Comparison of ENCODE assay signal across 10 mouse cellular contexts in genomic region chr10:108443931-108444876, GRCm38 (mm10).
A peak's percentile ranks its signal among the peaks of the same experiment; 100 is the strongest.
DNase-seq lines count a peak whose midpoint lies in the region; ATAC-seq and TF ChIP-seq lines count a peak whose summit lies in the region.
"Had no signal": no experiment of that assay in that cellular context is flagged by ENCODE, and none has a peak within 500 bp of the region (broad histone marks: within the 10 kb centered on the region; RNA-seq: fewer than 3 reads in every experiment).

No protein-coding gene starts in this region.

- H3K36me3 ChIP-seq in liver, adult 2 months (ENCODE audit: control insufficient read depth, insufficient read depth, low read length) = no peaks in the 10 kb centered on the region
- no peaks in the 10 kb centered on the region for H3K36me3 ChIP-seq in liver, postnatal 0 days (replicated peaks; ENCODE audit: insufficient read depth, low read length)
- no peaks in the 10 kb centered on the region for H3K36me3 ChIP-seq in intestine, embryonic 14.5 days (ENCODE audit: control insufficient read depth, insufficient read depth, low read length)
- no peaks in the 10 kb centered on the region for H3K36me3 ChIP-seq in neural tube, embryonic 12.5 days

- no peak for ATAC-seq in liver, postnatal 0 days
- ATAC-seq in intestine, embryonic 14.5 days (replicated peaks; ENCODE audit: low FRiP score, low TSS enrichment, low read depth) = no peak
- ATAC-seq in neural tube, embryonic 12.5 days (ENCODE audit: low FRiP score, low read depth) = peak; percentile 62; the same call in 1 of the 2 replicates

- H3K4me3 ChIP-seq in liver, adult 2 months (ENCODE audit: insufficient read depth, low read depth, low read length) = no peak overlapping the region
- no peak overlapping the region for H3K4me3 ChIP-seq in liver, postnatal 0 days (ENCODE audit: low read depth, low read length)
- no peak overlapping the region for H3K4me3 ChIP-seq in embryonic fibroblast, embryonic 13.5 days (ENCODE audit: insufficient read depth, low read length)
- H3K4me3 ChIP-seq in intestine, embryonic 14.5 days (ENCODE audit: low read depth, low read length) = no peak overlapping the region
- no peak overlapping the region for H3K4me3 ChIP-seq in neural tube, embryonic 12.5 days

- peak; percentile 19 for DNase-seq in liver, adult 2 months (ENCODE audit: extremely low read depth, low read depth, low spot score)
- DNase-seq in liver, postnatal 0 days = no peak
- no peak for DNase-seq in intestine, embryonic 14.5 days (ENCODE audit: low spot score)
- no peak for DNase-seq in embryo, embryonic 10 days (ENCODE audit: low spot score)
- no peak for DNase-seq in layer of hippocampus, adult 18-20 months (ENCODE audit: low spot score in 2 of 2)
- DNase-seq: gastrocnemius, postnatal 14 days; left cerebral cortex, postnatal 4 days; thymus, postnatal 25 days had no signal

- no peak for TF ChIP-seq CTCF in liver, adult 2 months (IDR thresholded peaks at IDR 0.05; ENCODE audit: low read depth, low read length)
- no peak for TF ChIP-seq CTCF in liver, postnatal 0 days (IDR thresholded peaks at IDR 0.05; ENCODE audit: low read depth)
- TF ChIP-seq CTCF in embryonic fibroblast, embryonic 13.5 days (IDR thresholded peaks at IDR 0.05; ENCODE audit: borderline replicate concordance, insufficient read depth, low read length) = no peak

- TF ChIP-seq EP300 in liver, postnatal 0 days (IDR thresholded peaks at IDR 0.05; ENCODE audit: low read depth) = no peak

- H3K9me3 ChIP-seq in liver, postnatal 0 days (ENCODE audit: low read length) = no peaks in the 10 kb centered on the region
- H3K9me3 ChIP-seq in intestine, embryonic 14.5 days (ENCODE audit: control insufficient read depth, low read length) = no peaks in the 10 kb centered on the region
- no peaks in the 10 kb centered on the region for H3K9me3 ChIP-seq in neural tube, embryonic 12.5 days

- no peak overlapping the region for H3K9ac ChIP-seq in liver, adult 2 months (ENCODE audit: low read depth, low read length)
- no peak overlapping the region for H3K9ac ChIP-seq in liver, postnatal 0 days (replicated peaks)
- H3K9ac ChIP-seq in intestine, embryonic 14.5 days (ENCODE audit: low read length) = no peak overlapping the region
- H3K9ac ChIP-seq in neural tube, embryonic 12.5 days = no peak overlapping the region

- H3K4me2 ChIP-seq in liver, postnatal 0 days (ENCODE audit: low read depth, low read length) = no peak overlapping the region
- no peak overlapping the region for H3K4me2 ChIP-seq in intestine, embryonic 14.5 days (ENCODE audit: low read length)
- H3K4me2 ChIP-seq in neural tube, embryonic 12.5 days (replicated peaks) = peak overlapping the region; percentile 38

- TF ChIP-seq POLR2A in liver, adult 2 months (IDR thresholded peaks at IDR 0.05; ENCODE audit: extremely low read depth, insufficient read depth, low read length) = no peak
- TF ChIP-seq POLR2A in embryonic fibroblast, embryonic 13.5 days (IDR thresholded peaks at IDR 0.05; ENCODE audit: low read depth, low read length) = no peak

- H3K4me1 ChIP-seq in liver, adult 2 months (ENCODE audit: control insufficient read depth, insufficient read depth, low read length) = peaks cover 24% of the 10 kb centered on the region
- peaks cover 9% of the 10 kb centered on the region for H3K4me1 ChIP-seq in liver, postnatal 0 days (ENCODE audit: insufficient read depth)
- peaks cover 5% of the 10 kb centered on the region; the same call in 1 of the 2 replicates for H3K4me1 ChIP-seq in embryonic fibroblast, embryonic 13.5 days (ENCODE audit: control insufficient read depth, insufficient read depth, low read length)
- peaks cover 21% of the 10 kb centered on the region for H3K4me1 ChIP-seq in intestine, embryonic 14.5 days (replicated peaks; ENCODE audit: control insufficient read depth, insufficient read depth, low read length)
- peaks cover 16% of the 10 kb centered on the region for H3K4me1 ChIP-seq in neural tube, embryonic 12.5 days

- WGBS in liver, adult 2 months = 70% methylated on average over 19 of the region's 19 CpGs
- WGBS in liver, postnatal 0 days (ENCODE audit: insufficient replicate concordance) = 73% methylated on average over 19 of the region's 19 CpGs
- 60% methylated on average over 19 of the region's 19 CpGs for WGBS in intestine, embryonic 14.5 days
- WGBS in neural tube, embryonic 12.5 days = 41% methylated on average over 19 of the region's 19 CpGs

- no peak overlapping the region; the same call in 1 of the 2 replicates for H3K27ac ChIP-seq in liver, adult 2 months (replicated peaks; ENCODE audit: insufficient read depth, low read depth, low read length)
- no peak overlapping the region for H3K27ac ChIP-seq in liver, postnatal 0 days (ENCODE audit: low read depth)
- peak overlapping the region; percentile 97; the same call in 1 of the 2 replicates for H3K27ac ChIP-seq in embryonic fibroblast, embryonic 13.5 days (ENCODE audit: insufficient read depth, low read length)
- H3K27ac ChIP-seq in intestine, embryonic 14.5 days (ENCODE audit: low read depth) = peak overlapping the region; percentile 51; the same call in 1 of the 2 replicates
- no peak overlapping the region for H3K27ac ChIP-seq in neural tube, embryonic 12.5 days

- H3K79me2 ChIP-seq in liver, adult 2 months (ENCODE audit: control insufficient read depth, insufficient read depth, low read length) = no peaks in the 10 kb centered on the region

- H3K27me3 ChIP-seq in liver, adult 2 months (ENCODE audit: control insufficient read depth, insufficient read depth, low read length) = no peaks in the 10 kb centered on the region
- H3K27me3 ChIP-seq in liver, postnatal 0 days (ENCODE audit: insufficient read depth, low read length) = no peaks in the 10 kb centered on the region
- no peaks in the 10 kb centered on the region for H3K27me3 ChIP-seq in intestine, embryonic 14.5 days (replicated peaks; ENCODE audit: control insufficient read depth, insufficient read depth, low read length)
- H3K27me3 ChIP-seq in neural tube, embryonic 12.5 days (replicated peaks) = no peaks in the 10 kb centered on the region

Comparison
In these comparisons a context has a peak if more than half of its experiments do, and no peak if none do; other contexts are left out.
1. H3K27ac ChIP-seq: peak in embryonic fibroblast, embryonic 13.5 days (single experiment) and intestine, embryonic 14.5 days (single experiment); none in liver, adult 2 months (single experiment), liver, postnatal 0 days (single experiment) and neural tube, embryonic 12.5 days (single experiment).